Mouse (Mus musculus) neural tube, embryonic 10.5 days (tissue): ENCODE data around the gene Taz.

ENCODE experiments used
- DNase-seq: peaks from one replicate; pipeline ENCODE4 v3.0.0-alpha.2; 2017; ENCODE audit warnings: low spot score; ENCODE audit errors: extremely low spot score

Taz gene

DNA sequence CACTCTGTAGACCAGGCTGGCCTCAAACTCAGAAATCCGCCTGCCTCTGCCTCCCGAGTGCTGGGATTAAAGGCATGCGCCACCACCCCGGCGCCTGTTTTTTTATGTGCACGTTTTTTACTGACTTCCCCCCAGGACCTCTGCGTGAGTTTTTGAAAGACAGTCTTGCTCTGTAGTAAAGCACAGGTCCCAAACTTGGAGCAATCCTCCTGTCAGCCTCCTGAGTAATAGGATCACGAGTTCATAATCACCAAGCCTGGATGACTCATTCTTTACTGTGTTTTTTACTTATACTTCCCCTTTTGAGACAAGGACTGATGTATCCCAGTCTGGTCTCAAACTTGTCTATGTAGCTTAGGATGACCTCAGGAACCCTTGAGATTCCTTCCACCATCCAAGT, 3.8 kb upstream of the Taz start:
- no peak for DNase-seq

- no peak for DNase-seq
Observed at GRCm38 (mm10) chrX:74281041-74281731, 526 bp upstream of the Taz start.

GRCm38 (mm10) chrX:74282395-74283091, 831 bp downstream of the Taz start:
- DNase-seq, result peak; percentile 75

- no peak for DNase-seq
Observed at GRCm38 (mm10) chrX:74283092-74283437, 1.4 kb downstream of the Taz start.

DNA sequence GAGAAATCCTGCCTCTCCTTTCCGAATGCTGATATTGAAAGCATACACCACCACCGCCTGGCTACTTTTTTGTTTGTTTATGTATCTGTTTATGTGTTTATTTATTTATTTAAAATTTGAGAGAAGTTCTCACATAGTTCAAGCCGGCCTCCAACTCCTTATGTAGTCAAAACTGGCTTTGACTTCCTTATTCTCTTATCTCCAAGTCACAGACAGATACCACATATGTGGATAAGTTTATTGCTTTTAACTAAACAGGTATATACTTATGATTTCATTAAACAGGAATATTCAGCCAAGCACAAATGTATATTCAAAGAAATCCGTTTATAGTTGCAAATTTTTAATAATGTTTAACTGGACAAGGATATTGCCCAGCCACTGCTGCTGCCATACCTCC, 11.7 kb downstream of the Taz start:
- DNase-seq, result no peak

GRCm38 (mm10) chrX:74296538-74297448, 15.1 kb downstream of the Taz start, which contains the start of gene Atp6ap1:
Atp6ap1 (plus strand) TSS chrX:74297097.
- DNase-seq, result peak; percentile 82

GRCm38 (mm10) chrX:74298348-74298747, 16.6 kb downstream of the Taz start:
- DNase-seq, result no peak

DNA sequence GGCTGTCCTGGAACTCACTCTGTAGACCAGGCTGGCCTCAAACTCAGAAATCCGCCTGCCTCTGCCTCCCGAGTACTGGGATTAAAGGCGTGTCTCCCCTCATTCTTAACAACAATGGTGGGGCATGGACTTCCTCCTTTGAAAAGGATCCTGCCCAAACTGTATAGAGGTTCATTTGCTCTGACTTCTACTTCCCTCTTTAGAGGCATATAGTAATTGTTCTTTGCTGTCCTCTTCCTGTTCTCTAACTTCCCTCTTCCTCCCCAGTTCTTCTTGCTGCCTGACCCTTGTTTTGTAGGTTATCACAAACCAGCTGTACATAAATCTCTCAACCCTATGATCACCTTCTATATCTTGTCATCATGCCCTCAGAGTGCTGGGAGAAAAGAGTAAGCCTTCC, 18.0 kb downstream of the Taz start:
- DNase-seq, result no peak

GRCm38 (mm10) chrX:74304867-74305700, 23.4 kb downstream of the Taz start, which contains the start of gene Gdi1:
Gdi1 (plus strand) TSS chrX:74304998.
- peak; percentile 83 for DNase-seq

- DNase-seq, result peak; percentile 71
Observed at GRCm38 (mm10) chrX:74312540-74313464, 31.1 kb downstream of the Taz start, which contains the start of gene Fam50a. Fam50a (plus strand) TSS chrX:74313033.

DNA sequence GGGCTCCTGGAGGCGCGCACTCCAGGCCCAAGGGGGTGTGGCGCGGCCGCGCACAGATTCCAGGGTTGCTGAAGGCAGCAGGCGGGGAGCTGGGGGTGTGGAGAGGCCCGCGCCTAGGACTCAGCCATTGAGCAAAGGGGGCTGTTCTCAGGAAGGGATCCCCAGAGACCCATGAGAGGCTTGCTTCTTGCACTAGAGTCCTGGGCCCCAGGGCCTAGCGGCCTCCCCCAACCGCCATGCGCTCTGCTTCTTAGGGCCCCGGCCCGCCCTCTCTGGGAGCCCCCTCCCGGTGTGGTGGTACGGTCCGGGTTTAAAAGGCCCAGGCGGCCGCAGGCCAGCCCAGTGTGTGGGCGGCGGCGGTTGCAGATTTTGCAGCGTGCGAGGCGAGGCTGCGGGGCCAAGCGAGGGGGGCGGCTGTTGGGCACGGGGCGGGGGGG, 47.0 kb downstream of the Taz start, which contains the start of gene Plxna3:
Plxna3 (plus strand) TSS at position 342 of the 437 bp plus-strand sequence.
- DNase-seq, result peak; percentile 76

DNA sequence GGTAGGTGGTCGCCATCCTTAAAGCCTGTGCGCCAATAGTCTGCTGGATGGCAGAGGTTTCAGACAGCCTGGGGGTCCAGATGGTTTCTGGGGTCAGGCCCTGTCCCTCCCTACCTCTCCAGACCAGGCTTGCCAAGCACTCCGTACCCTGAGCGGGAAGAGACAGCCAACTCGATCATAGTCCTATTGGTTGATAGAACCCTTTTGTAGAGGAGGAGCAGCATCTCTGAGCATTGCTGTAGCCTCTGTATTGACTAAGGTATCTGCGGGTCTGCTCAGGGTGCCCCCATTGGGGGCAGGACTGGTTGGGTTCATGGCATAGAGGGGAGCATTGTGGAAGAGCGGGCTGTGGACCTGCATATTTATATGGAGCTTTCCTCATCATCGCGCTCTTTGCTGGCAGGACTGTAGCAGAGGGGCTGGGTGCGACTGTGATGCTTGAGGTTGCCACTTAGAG, 47.5 kb downstream of the Taz start:
- DNase-seq, result no peak

- no peak for DNase-seq
Observed at GRCm38 (mm10) chrX:74330166-74330930, 48.6 kb downstream of the Taz start.
